Mouse (Mus musculus) liver, postnatal 0 days (tissue): ENCODE measurements around the gene Lonp1. TPM values are rescaled to one million over a fixed set of nuclear protein-coding genes. Genes with fewer than 3 reads are reported as not detected.
A peak's percentile ranks its signal among the peaks of the same experiment; 100 is the strongest.

Experiments used
- ATAC-seq: fragments of 200-750 bp; cut with Nextera tagmentation; 2 replicates; pipeline ENCODE4 v1.8.0; 2017; ENCODE audit warnings: mild to moderate bottlenecking, moderate library complexity
- DNase-seq: peaks from one replicate; pipeline ENCODE4 v3.0.0-alpha.2; 2016
- H3K27ac ChIP-seq: fragments of 300-500 bp; sonication (generic); 2 replicates; pipeline ENCODE4 v1.5.1; 2014; ENCODE audit warnings: antibody characterized with exemption, moderate library complexity, mild to moderate bottlenecking, low read depth
- H3K27me3 ChIP-seq: fragments of 300-500 bp; sonication (generic); 2 replicates; pipeline ENCODE4 v1.6.1; 2014; ENCODE audit warnings: low read length, control low read depth, mixed read lengths; ENCODE audit not compliant: insufficient read depth
- H3K36me3 ChIP-seq: fragments of 300-500 bp; sonication (generic); replicated peaks from 2 replicates; pipeline ENCODE4 v1.6.1; 2014; ENCODE audit warnings: mild to moderate bottlenecking, control low read depth, low read length, moderate library complexity, mixed read lengths; ENCODE audit not compliant: insufficient read depth
- H3K4me1 ChIP-seq: fragments of 300-500 bp; sonication (generic); 2 replicates; pipeline ENCODE4 v1.6.1; 2014; ENCODE audit warnings: antibody characterized with exemption, mild to moderate bottlenecking, control low read depth; ENCODE audit not compliant: insufficient read depth
- H3K4me2 ChIP-seq: fragments of 300-500 bp; sonication (generic); 2 replicates; pipeline ENCODE4 v1.6.1; 2014; ENCODE audit warnings: low read depth, mild to moderate bottlenecking, low read length, moderate library complexity, mixed read lengths
- H3K4me3 ChIP-seq: fragments of 300-500 bp; sonication (generic); 2 replicates; pipeline ENCODE4 v1.5.1; 2014; ENCODE audit warnings: low read depth, low read length
- H3K9ac ChIP-seq: fragments of 300-500 bp; sonication (generic); replicated peaks from 2 replicates; pipeline ENCODE4 v1.6.1; 2014; ENCODE audit warnings: mild to moderate bottlenecking, moderate library complexity
- H3K9me3 ChIP-seq: fragments of 300-500 bp; sonication (generic); 2 replicates; pipeline ENCODE4 v1.6.1; 2016; ENCODE audit warnings: mild to moderate bottlenecking, control low read depth, low read length, mixed read lengths
- CTCF ChIP-seq: sonication (generic); IDR thresholded peaks from 2 replicates; pipeline ENCODE4 v1.5.1; 2016; ENCODE audit warnings: antibody characterized with exemption, low read depth
- EP300 ChIP-seq: IDR thresholded peaks from 2 replicates; pipeline ENCODE4 v1.6.1; 2016; ENCODE audit warnings: antibody characterized with exemption, low read depth, mild to moderate bottlenecking
- WGBS: fragments of 180-500 bp; shearing (Covaris S2); extraction: QIAGEN DNeasy Blood & Tissue Kit; methylation state at CpG from one replicate; pipeline ENCODE4 v1.1.7; 2014; ENCODE audit not compliant: insufficient replicate concordance; 5-methylcytosine and 5-hydroxymethylcytosine counted together
- polyA plus RNA-seq: library from polyadenylated mRNA; unstranded; fragments of >200 nt; fragmentation: Nextera tagmentation; extraction: Ambion mirVana; gene quantifications from 2 replicates; pipeline ENCODE4 v1.2.1, GENCODE M21; 2015

Gene Lonp1
- polyA plus RNA-seq, 1 experiment from 2014 or later: 31.9 TPM

DNA sequence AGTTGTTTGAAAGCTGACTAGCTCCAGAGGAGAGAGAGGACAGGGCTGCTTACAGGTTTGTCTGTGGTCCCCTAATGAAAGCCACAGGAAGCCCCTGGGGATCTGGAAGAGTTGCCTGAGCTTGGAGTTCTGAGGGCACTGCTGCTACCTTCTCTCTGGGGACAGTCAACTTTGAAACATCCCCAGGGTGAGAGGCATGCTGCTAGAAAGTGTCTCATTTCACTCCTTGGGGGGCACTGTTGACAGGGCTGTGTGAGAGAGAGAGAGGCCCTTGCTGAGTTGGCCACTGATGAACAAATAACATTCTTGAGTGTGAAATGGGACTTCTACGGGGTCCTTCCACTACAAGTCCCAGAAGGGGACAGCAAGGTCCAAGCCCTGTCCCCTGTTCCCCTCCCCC, 38.9 kb downstream of the Lonp1 start:
- TF ChIP-seq CTCF (no peak), EP300 (no peak)
- H3K4me3 ChIP-seq: no peak overlapping the region
- no peaks in the 10 kb centered on the region for H3K9me3 ChIP-seq
- peaks cover 56% of the 10 kb centered on the region for H3K36me3 ChIP-seq
- H3K4me1 ChIP-seq: peaks cover 23% of the 10 kb centered on the region
- no peak overlapping the region for H3K27ac ChIP-seq
- no peak for ATAC-seq
- H3K27me3 ChIP-seq: no peaks in the 10 kb centered on the region
- peak overlapping the region; percentile 35 for H3K9ac ChIP-seq
- no peak overlapping the region for H3K4me2 ChIP-seq
- 93% methylated on average over 1 of the region's 1 CpGs for WGBS
- no peak for DNase-seq

DNA sequence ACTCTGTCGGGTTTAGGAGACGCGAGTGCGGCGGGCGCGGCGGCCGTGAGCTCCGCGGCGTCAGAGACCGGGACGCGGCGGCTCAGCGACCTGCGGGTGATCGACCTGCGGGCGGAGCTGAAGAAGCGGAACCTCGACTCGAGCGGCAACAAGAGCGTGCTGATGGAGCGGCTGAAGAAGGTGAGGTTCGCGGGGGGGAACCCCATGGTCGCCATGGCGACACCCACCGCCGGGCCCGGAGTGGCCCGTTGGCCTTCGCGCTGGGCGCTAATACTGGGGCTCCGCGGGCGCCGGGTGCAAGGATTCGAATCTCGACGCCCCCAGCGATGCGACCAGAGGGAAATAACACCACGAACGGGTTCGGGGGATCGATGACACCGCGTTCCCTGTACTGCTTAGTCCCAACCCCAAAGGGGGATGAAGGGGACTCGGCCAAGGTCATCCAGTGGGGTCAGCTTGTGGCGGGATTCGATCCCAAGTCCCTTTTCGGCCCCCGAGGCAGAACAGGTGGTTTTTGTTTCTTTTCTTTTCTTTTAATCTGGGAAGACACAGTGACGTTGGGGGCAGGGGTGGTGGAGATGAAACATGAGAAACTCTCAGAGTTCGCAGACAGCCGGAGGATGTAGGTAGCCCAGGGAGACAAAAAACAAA, 41.4 kb downstream of the Lonp1 start:
- DNase-seq (peak; percentile 73), ATAC-seq (peak; percentile 6)
- H3K9ac ChIP-seq: peak overlapping the region; percentile 94
- peak overlapping the region; percentile 84 for H3K4me3 ChIP-seq
- TF ChIP-seq EP300: no peak
- no peak for TF ChIP-seq CTCF
- H3K9me3 ChIP-seq: no peaks in the 10 kb centered on the region
- H3K4me1 ChIP-seq: peaks cover 32% of the 10 kb centered on the region
- peak overlapping the region; percentile 75 for H3K4me2 ChIP-seq
- H3K27me3 ChIP-seq: no peaks in the 10 kb centered on the region
- peaks cover 63% of the 10 kb centered on the region for H3K36me3 ChIP-seq
- H3K27ac ChIP-seq: peak overlapping the region; percentile 99
- WGBS: under 1% methylated on average over 61 of the region's 61 CpGs

DNA sequence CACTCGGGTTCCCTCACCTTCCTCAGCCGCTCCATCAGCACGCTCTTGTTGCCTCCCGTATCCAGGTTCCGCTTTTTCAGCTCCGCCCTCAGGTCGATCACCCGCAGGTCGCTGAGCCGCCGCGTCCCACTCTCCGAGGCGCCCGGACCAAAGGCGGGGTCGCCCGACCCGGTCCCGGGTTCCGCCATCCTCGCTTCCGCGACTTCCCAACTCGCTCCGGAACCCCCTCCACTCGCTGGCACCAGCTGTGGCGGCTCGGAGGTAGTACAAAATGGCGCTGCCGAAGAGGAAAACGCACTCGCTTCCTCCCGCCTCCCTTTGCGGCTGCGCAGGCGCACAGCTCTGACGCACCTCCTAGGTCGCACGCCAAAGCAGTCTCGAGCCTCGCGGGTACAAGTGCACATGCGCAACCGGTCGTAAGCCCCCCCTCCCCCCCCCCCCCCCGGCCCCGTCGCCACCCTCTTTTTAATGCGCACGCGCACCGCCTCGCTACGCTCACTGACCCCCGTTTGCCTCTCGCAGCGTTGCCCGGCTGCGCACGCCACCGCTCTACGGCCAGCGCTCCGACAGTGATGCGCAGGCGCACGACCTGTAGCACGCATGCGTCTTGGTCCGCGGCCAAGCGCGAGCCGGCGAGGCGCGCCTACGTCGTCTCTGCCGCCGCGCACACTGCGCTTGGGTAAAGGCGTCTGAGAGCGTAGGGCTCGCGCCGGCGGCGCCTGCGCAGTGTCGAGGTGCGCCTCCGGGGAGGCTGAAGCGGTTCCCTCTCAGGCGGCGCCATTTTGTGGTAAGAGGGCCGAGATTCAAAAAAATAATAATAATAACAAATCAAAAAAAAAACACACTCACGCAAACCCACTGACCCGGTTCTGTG, 42.2 kb downstream of the Lonp1 start, which contains the start of the genes Safb2 and Safb:
Gene Safb2, minus strand, starts transcription at position 329 of the 874 bp plus-strand sequence.
Gene Safb, plus strand, starts transcription at position 569 of the 874 bp plus-strand sequence.
- Histone ChIP-seq H3K27ac (peak within 1 kb of the TSS; percentile 99), H3K4me2 (peak within 1 kb of the TSS; percentile 89), H3K36me3 (peaks cover 65% of the 10 kb centered on the region), H3K4me1 (peaks cover 32% of the 10 kb centered on the region), H3K9me3 (no peaks in the 10 kb centered on the region), H3K27me3 (no peaks in the 10 kb centered on the region), H3K4me3 (peak within 1 kb of the TSS; percentile 84), H3K9ac (peak within 1 kb of the TSS; percentile 97)
- WGBS: 1% methylated on average over 94 of the region's 101 CpGs
- peak; percentile 98 for DNase-seq
- TF ChIP-seq EP300 (no peak), CTCF (peak; percentile 19; the same call in 1 of the 2 replicates)
- peak; percentile 92 for ATAC-seq

- no peak for DNase-seq
- Histone ChIP-seq H3K27me3 (no peaks in the 10 kb centered on the region), H3K9me3 (no peaks in the 10 kb centered on the region), H3K4me3 (peak overlapping the region; percentile 84), H3K4me1 (peaks cover 32% of the 10 kb centered on the region), H3K36me3 (peaks cover 65% of the 10 kb centered on the region), H3K4me2 (peak overlapping the region; percentile 89), H3K27ac (peak overlapping the region; percentile 99), H3K9ac (peak overlapping the region; percentile 97)
- TF ChIP-seq EP300 (no peak), CTCF (no peak)
- under 1% methylated on average over 33 of the region's 33 CpGs for WGBS
- ATAC-seq: peak; percentile 27
Observed at GRCm38 (mm10) chr17:56583611-56584256, 43.0 kb downstream of the Lonp1 start.

DNA sequence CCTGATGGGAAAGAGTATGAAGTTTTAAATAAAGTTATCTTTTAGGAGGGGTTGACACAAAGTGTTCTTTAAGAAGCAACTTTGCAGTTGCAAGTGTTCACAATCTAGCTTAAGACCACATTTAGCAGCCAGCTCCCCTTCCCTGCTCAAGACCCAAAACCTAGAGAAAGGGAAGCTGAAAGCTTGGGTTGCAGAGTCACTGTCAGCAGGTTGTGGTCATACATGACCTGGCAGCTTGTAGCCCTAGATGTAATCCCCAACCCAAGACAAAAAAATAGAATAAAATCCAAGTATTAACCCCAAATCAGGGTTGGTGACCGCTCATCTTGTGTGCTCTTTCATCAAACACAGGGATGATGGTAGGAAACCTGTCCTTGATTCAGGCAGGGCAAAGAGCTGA, 43.6 kb downstream of the Lonp1 start:
- no peaks in the 10 kb centered on the region for H3K27me3 ChIP-seq
- no peak for DNase-seq
- no peaks in the 10 kb centered on the region for H3K9me3 ChIP-seq
- peak overlapping the region; percentile 89 for H3K4me2 ChIP-seq
- peaks cover 65% of the 10 kb centered on the region for H3K36me3 ChIP-seq
- TF ChIP-seq EP300 (no peak), CTCF (no peak)
- H3K4me1 ChIP-seq: peaks cover 32% of the 10 kb centered on the region
- H3K4me3 ChIP-seq: peak overlapping the region; percentile 84
- H3K27ac ChIP-seq: peak overlapping the region; percentile 99
- peak overlapping the region; percentile 97 for H3K9ac ChIP-seq
- ATAC-seq: no peak
- WGBS: 59% methylated on average over 1 of the region's 1 CpGs
